Mouse (Mus musculus) embryo, embryonic 11.5 days (tissue): ENCODE measurements at regions not wholly inside any gene's neighbourhood (a gene's known extent, or its start where the extent isn't known, plus 50 kb on each side); places are given as distances from the start of the nearest gene placed in this dataset.

Experiments
- DNase-seq: peaks from one replicate; pipeline ENCODE4 v3.0.0-alpha.2; 2012; ENCODE audit warnings: low read depth, low spot score

DNA sequence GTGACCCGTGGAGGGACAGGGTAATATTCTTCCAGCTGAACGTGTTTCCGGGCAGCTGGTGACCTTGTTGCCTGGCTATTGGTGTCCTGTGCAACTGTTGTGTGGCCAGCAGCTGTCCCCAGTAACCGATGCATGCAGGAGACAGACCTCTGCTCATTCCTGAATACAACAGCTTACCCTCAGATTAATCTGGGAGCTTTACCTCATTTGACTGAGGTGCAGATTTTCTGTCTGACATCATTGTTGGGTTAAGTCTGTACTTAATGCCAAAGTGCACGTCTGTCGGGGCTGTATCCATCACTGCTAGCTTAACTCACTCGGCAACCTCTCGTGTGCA is 119.6 kb upstream of the Mpp6 start:
- DNase-seq: no peak

DNA sequence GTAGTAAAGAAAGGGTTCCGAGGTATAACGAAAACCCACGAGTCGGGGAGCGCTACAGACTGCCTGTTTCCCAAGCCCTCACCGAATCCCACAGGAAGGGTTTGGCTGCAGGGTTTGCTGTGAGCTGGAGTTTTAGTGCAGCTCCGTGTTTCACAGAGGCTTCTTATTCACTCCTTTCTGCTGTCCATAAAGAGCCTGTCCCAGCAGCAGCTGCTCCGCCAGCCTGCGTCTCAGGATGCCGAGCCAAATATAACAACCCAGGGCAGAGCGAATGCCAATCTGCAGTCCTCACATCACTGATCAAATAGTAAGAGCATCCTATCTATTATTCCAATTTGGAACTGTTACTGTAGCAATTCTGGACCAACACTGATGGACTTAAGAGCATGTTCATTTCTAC is 110.7 kb upstream of the Mpp6 start:
- DNase-seq: no peak

- DNase-seq: no peak
Measured at GRCm38 (mm10) chr6:50008074-50008473, 102.0 kb upstream of the Mpp6 start.

DNA sequence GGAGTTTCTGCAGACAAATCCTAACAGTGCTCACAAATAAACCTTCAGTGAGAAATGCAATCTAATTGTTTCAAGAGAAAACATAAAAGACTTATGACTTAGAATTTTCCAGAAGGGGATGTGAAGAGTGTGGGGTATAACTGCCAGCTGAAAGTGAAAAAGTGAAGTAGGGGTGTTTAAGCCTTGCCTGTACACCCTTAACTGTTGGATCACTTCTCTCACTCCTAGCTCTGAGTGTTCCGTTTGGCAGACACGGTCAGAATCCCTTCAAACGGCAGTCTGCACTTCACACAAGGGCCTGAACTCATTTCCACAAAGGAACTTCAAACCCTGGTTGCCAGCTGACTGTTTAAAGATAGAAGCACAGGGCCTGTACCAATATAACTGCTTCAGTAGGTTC is 101.2 kb upstream of the Mpp6 start:
- DNase-seq: no peak

DNA sequence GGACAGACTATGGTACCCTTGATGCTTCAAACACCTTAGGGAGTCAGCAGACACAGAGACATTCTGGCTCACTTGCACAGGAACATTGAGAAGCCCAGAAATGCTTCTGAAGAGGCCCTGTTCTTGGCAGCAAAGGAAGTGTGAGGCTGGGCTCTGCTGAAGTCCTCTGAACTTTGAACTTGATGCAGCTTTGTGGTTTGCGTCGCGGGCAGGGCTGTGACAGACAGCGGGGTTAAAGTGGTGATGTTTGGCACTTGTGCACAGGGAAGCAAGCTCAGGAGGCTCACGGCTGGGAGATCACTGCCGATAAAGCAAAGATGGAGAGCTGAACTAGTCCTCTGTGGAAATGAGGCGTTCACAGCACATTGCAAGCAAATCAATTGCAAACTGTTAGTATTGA is 100.7 kb upstream of the Mpp6 start:
- DNase-seq: no peak

- DNase-seq: no peak
Measured at GRCm38 (mm10) chr6:50009856-50010255, 100.2 kb upstream of the Mpp6 start.

GRCm38 (mm10) chr6:50011071-50011470 is 99.0 kb upstream of the Mpp6 start:
- DNase-seq: no peak

DNA sequence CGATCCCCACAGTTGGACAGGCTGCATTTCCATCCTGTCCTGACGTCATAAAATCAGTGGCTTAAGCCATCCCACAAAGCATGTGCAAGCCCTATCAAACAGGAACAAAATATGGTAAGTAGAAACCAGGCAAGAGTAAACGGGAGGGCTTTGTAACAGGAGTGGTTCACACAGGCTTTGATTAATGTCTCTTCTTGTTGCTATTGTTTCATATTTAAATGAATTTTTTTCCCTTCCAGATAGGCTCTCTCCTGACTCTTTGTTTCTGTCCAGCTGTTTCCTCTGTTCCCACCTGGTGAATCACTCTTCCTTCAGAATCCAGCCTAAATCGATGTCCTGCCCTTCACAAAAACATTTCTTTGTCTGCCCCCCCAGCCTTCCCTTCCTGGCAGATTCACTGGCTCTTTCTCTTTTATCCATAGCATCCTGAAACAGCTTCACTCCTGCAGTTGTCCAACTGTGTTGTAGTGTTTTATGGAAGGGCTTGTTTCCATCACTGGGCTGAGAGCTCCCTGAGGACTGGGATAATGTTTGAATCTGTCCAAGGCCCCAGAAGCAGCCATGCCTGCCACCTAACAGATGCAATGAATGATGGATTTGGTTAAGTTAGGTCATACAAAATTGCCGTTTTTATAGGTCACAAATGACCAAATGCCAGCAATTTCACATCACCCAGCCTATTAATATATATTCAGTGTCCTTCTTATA is 98.1 kb upstream of the Mpp6 start:
- DNase-seq: no peak

DNA sequence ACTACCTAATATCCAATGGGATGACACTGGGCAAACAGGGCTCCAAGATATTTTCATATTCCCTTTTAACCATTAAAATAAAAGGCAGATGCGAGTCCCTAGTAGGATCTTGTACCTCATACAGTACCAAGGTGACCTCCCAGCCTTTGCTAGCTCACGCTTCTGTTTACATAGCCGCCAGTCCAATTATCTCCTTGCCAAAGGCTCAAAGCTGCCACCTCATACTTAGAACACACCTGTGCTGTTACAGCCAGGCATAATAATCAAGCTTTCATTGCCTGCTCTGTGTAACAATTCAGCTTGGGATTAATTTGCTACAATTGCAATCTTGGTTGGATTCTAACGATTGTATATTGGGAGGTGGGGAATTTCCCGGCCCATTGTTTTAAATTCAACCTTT is 97.0 kb upstream of the Mpp6 start:
- DNase-seq: no peak

GRCm38 (mm10) chr6:50013842-50014241 is 96.2 kb upstream of the Mpp6 start:
- DNase-seq: no peak

DNA sequence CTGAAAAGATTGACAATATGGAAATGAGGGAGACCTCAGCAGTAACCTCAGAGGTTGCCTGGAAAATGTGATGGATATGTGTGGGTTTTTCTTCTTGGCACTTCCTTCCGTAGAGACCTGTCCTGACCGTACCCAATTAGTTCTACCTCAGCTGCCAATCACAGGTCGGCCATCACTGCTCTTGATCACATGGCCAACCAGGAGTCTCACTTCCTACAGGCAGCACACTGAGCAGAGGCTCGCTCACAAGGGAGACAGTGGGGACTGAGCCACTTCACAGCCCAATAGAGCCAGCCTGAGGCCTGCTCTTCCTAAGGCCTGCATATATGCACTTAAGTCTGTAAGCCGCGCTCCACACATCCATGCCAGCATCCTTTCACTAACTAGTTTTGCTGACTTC is 82.1 kb upstream of the Mpp6 start:
- no peak for DNase-seq

DNA sequence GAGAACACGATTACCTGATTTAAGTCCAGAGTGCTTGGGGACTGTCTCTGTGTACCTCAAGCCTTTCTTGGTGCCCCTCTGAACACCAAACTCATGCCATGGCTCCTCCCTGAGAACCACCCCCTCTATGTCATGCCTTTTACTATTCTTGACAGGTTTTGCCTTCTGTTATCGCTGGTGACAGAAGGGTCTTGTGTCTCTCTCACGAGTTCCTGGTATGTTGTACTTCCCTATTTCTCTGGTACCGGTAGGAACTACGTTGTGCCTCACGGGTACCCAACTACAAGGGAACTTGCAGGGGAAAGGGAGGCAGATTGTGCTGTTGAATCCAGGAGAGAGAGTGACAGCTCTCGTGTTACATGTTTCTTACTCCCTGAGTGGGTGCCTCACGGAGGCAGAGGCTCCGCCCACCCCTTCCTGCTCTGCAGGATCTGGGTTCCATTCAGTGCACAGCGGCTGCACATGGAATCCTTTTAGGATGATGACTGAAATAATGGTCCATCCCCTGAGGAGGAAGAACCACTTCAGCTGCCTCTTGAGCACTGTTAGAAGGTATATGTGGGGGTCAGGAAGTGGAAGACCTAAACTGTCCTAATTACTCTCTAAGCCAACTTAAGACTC is 80.0 kb upstream of the Mpp6 start:
- no peak for DNase-seq

DNA sequence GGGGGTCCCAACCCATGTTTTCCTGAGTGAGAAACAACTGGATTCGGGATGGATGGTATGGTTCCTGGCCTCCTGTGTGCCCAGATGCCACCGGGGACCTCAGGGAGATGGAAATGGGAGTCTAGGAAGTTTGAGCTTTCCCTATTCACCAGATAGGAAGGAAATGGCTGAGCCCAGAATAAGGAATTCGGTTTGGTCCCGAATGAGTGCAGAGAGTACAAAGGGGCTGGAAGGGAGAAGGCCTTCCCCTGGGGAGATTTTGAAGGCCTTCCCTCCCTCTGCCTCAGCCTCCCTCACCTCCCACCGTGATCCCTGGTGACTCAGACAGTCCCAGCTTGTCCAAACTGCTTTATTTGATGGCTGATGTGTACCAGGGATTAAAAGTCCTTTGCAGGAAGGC is 78.7 kb upstream of the Mpp6 start:
- DNase-seq: no peak

- no peak for DNase-seq
Measured at GRCm38 (mm10) chr6:50032894-50033595, 77.0 kb upstream of the Mpp6 start.

GRCm38 (mm10) chr6:50037614-50038013 is 72.4 kb upstream of the Mpp6 start:
- peak; percentile 23 for DNase-seq

- no peak for DNase-seq
Measured at GRCm38 (mm10) chr6:50038369-50038768, 71.7 kb upstream of the Mpp6 start.

DNA sequence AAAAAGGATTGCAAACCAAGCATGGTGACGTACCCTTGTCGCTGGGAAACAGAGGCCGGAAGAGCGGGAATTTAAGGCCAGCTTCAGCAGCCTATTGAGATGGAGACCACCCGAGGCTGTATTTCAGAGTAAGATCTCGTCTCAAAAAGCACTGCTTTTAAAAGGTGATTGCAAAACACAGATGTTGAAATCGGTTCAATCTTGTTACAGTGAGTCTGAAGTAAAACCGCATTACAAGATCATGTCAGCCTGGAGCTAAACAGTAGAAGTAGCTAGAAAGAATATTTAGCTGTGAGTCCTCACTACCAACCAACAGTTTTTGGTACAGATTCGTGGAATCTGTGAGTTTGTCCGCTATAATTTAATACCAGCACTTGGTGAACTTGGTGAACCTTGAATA is 69.0 kb upstream of the Mpp6 start:
- DNase-seq: no peak

- no peak for DNase-seq
Measured at GRCm38 (mm10) chr6:50042127-50042526, 67.9 kb upstream of the Mpp6 start.

DNA sequence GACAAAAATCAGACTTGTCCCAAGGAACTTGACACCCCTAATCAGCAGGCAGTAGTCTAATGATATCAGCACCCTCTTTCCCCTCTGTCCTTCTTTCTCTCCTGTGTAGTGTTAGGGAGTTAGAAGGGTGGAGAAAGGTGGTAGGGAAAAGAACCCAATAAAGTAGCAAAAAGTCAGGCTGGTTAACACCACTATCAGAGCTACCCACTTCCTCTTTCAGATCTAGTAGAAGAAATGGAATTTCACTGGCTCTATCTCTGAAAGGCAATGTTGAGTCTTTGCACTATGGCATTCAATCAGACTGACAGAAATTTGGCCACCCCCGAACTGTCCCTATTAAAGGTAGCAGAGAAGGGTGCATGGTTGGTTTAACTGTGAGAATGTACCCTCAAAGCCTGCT is 65.9 kb upstream of the Mpp6 start:
- no peak for DNase-seq

GRCm38 (mm10) chr6:50046721-50047120 is 63.3 kb upstream of the Mpp6 start:
- no peak for DNase-seq

GRCm38 (mm10) chr6:50052416-50052815 is 57.6 kb upstream of the Mpp6 start:
- DNase-seq: no peak

- DNase-seq: no peak
Measured at GRCm38 (mm10) chr6:50053086-50053485, 57.0 kb upstream of the Mpp6 start.

DNA sequence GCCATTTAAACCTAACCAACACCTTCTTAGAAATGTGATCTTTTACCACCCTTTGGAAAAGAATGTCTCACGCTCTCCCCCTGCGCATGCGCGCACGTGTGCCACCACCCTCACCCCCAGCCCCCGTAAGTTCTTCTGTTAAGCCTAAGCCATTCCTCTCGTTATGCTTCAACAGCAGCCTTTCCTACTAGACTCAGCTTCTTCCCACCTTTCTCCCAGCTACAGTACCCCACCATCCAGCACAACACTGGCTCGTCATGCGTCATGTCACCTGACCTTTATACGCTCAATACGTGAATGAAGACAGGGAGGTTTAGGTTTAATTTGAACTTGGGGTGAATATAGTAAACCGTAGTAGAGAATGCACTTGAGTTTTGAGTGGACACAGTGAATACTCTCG is 55.8 kb upstream of the Mpp6 start:
- DNase-seq: no peak
